Mouse (Mus musculus): ENCODE measurements around the gene G6pc. TPM values are rescaled to one million over a fixed set of nuclear protein-coding genes. Genes with fewer than 3 reads are reported as not detected.
"Not testable (repeated sequence)": the region's sequence is repeated elsewhere in the genome, so short reads cannot be mapped to it uniquely, and the experiment has no call there.

The G6pc gene
- polyA plus RNA-seq, 1 experiment from 2014 or later: not detected

GRCm38 (mm10) chr11:101330961-101331360, 36.4 kb upstream of the G6pc start:
- H3K27me3 ChIP-seq (ENCODE audit: control insufficient read depth, insufficient read depth, low read length); H3K27ac ChIP-seq (replicated peaks; ENCODE audit: low read depth, low read length); DNase-seq (ENCODE audit: low spot score); ATAC-seq (replicated peaks; ENCODE audit: insufficient number of reproducible peaks, low FRiP score, low TSS enrichment, low read depth); H3K9me3 ChIP-seq (replicated peaks; ENCODE audit: control insufficient read depth, low read length); H3K4me1 ChIP-seq (ENCODE audit: control insufficient read depth, insufficient read depth, low read length); H3K9ac ChIP-seq (replicated peaks; ENCODE audit: low read length); H3K4me2 ChIP-seq (ENCODE audit: low read depth, low read length); H3K4me3 ChIP-seq (ENCODE audit: low read depth, low read length); H3K36me3 ChIP-seq (replicated peaks; ENCODE audit: control insufficient read depth, insufficient read depth, low read depth, low read length): not testable (repeated sequence)
- 80% methylated on average over 6 of the region's 6 CpGs for WGBS

- H3K36me3 ChIP-seq (replicated peaks; ENCODE audit: control insufficient read depth, insufficient read depth, low read depth, low read length): no peaks in the 10 kb centered on the region
- ATAC-seq (replicated peaks; ENCODE audit: insufficient number of reproducible peaks, low FRiP score, low TSS enrichment, low read depth): no peak
- DNase-seq (ENCODE audit: low spot score): no peak
- 81% methylated on average over 3 of the region's 3 CpGs for WGBS
- no peak overlapping the region for H3K9ac ChIP-seq (replicated peaks; ENCODE audit: low read length)
- no peaks in the 10 kb centered on the region for H3K27me3 ChIP-seq (ENCODE audit: control insufficient read depth, insufficient read depth, low read length)
- no peak overlapping the region for H3K27ac ChIP-seq (replicated peaks; ENCODE audit: low read depth, low read length)
- no peaks in the 10 kb centered on the region for H3K9me3 ChIP-seq (replicated peaks; ENCODE audit: control insufficient read depth, low read length)
- 0 out of 2 replicates have a peak, but pooled peaks cover 2% of the 10 kb centered on the region for H3K4me1 ChIP-seq (ENCODE audit: control insufficient read depth, insufficient read depth, low read length)
- H3K4me2 ChIP-seq (ENCODE audit: low read depth, low read length): no peak overlapping the region
- H3K4me3 ChIP-seq (ENCODE audit: low read depth, low read length): no peak overlapping the region
These were observed 34.8 kb upstream of the G6pc start for GRCm38 (mm10) chr11:101332537-101332936.

- 0 out of 2 replicates have a peak, but pooled peaks cover 3% of the 10 kb centered on the region for H3K4me1 ChIP-seq (ENCODE audit: control insufficient read depth, insufficient read depth, low read length)
- H3K27ac ChIP-seq (replicated peaks; ENCODE audit: low read depth, low read length): no peak overlapping the region
- H3K36me3 ChIP-seq (replicated peaks; ENCODE audit: control insufficient read depth, insufficient read depth, low read depth, low read length): no peaks in the 10 kb centered on the region
- no peaks in the 10 kb centered on the region for H3K9me3 ChIP-seq (replicated peaks; ENCODE audit: control insufficient read depth, low read length)
- no peaks in the 10 kb centered on the region for H3K27me3 ChIP-seq (ENCODE audit: control insufficient read depth, insufficient read depth, low read length)
- DNase-seq (ENCODE audit: low spot score) (no peak), ATAC-seq (replicated peaks; ENCODE audit: insufficient number of reproducible peaks, low FRiP score, low TSS enrichment, low read depth) (no peak)
- H3K9ac ChIP-seq (replicated peaks; ENCODE audit: low read length): no peak overlapping the region
- H3K4me3 ChIP-seq (ENCODE audit: low read depth, low read length): no peak overlapping the region
- H3K4me2 ChIP-seq (ENCODE audit: low read depth, low read length): no peak overlapping the region
- 29% methylated on average over 10 of the region's 10 CpGs for WGBS
These were observed 33.3 kb upstream of the G6pc start for GRCm38 (mm10) chr11:101334023-101334422.

GRCm38 (mm10) chr11:101334516-101334915, 32.8 kb upstream of the G6pc start:
- 5% methylated on average over 5 of the region's 6 CpGs for WGBS
- no peaks in the 10 kb centered on the region for H3K36me3 ChIP-seq (replicated peaks; ENCODE audit: control insufficient read depth, insufficient read depth, low read depth, low read length)
- no peak overlapping the region for H3K4me2 ChIP-seq (ENCODE audit: low read depth, low read length)
- DNase-seq (ENCODE audit: low spot score): peak; percentile 40
- H3K4me1 ChIP-seq (ENCODE audit: control insufficient read depth, insufficient read depth, low read length): 0 out of 2 replicates have a peak, but pooled peaks cover 3% of the 10 kb centered on the region
- no peak overlapping the region for H3K27ac ChIP-seq (replicated peaks; ENCODE audit: low read depth, low read length)
- H3K4me3 ChIP-seq (ENCODE audit: low read depth, low read length): no peak overlapping the region
- no peaks in the 10 kb centered on the region for H3K27me3 ChIP-seq (ENCODE audit: control insufficient read depth, insufficient read depth, low read length)
- no peak for ATAC-seq (replicated peaks; ENCODE audit: insufficient number of reproducible peaks, low FRiP score, low TSS enrichment, low read depth)
- no peak overlapping the region for H3K9ac ChIP-seq (replicated peaks; ENCODE audit: low read length)
- H3K9me3 ChIP-seq (replicated peaks; ENCODE audit: control insufficient read depth, low read length): no peaks in the 10 kb centered on the region

GRCm38 (mm10) chr11:101335685-101336084, 31.7 kb upstream of the G6pc start:
- H3K27me3 ChIP-seq (ENCODE audit: control insufficient read depth, insufficient read depth, low read length): no peaks in the 10 kb centered on the region
- no peak overlapping the region for H3K4me3 ChIP-seq (ENCODE audit: low read depth, low read length)
- no peak overlapping the region for H3K27ac ChIP-seq (replicated peaks; ENCODE audit: low read depth, low read length)
- no peak overlapping the region for H3K4me2 ChIP-seq (ENCODE audit: low read depth, low read length)
- no peak for ATAC-seq (replicated peaks; ENCODE audit: insufficient number of reproducible peaks, low FRiP score, low TSS enrichment, low read depth)
- H3K9ac ChIP-seq (replicated peaks; ENCODE audit: low read length): no peak overlapping the region
- DNase-seq (ENCODE audit: low spot score): no peak
- 0 out of 2 replicates have a peak, but pooled peaks cover 3% of the 10 kb centered on the region for H3K4me1 ChIP-seq (ENCODE audit: control insufficient read depth, insufficient read depth, low read length)
- no peaks in the 10 kb centered on the region for H3K36me3 ChIP-seq (replicated peaks; ENCODE audit: control insufficient read depth, insufficient read depth, low read depth, low read length)
- no peaks in the 10 kb centered on the region for H3K9me3 ChIP-seq (replicated peaks; ENCODE audit: control insufficient read depth, low read length)
- 81% methylated on average over 9 of the region's 9 CpGs for WGBS

- Histone ChIP-seq H3K4me3 (ENCODE audit: low read depth, low read length) (peak overlapping the region; percentile 21), H3K27me3 (ENCODE audit: control insufficient read depth, insufficient read depth, low read length) (no peaks in the 10 kb centered on the region), H3K27ac (replicated peaks; ENCODE audit: low read depth, low read length) (peak overlapping the region; percentile 52), H3K4me1 (ENCODE audit: control insufficient read depth, insufficient read depth, low read length) (0 out of 2 replicates have a peak, but pooled peaks cover 3% of the 10 kb centered on the region), H3K9ac (replicated peaks; ENCODE audit: low read length) (peak overlapping the region; percentile 46), H3K4me2 (ENCODE audit: low read depth, low read length) (peak overlapping the region; percentile 54), H3K9me3 (replicated peaks; ENCODE audit: control insufficient read depth, low read length) (no peaks in the 10 kb centered on the region), H3K36me3 (replicated peaks; ENCODE audit: control insufficient read depth, insufficient read depth, low read depth, low read length) (no peaks in the 10 kb centered on the region)
- 0% methylated on average over 9 of the region's 9 CpGs for WGBS
- ATAC-seq (replicated peaks; ENCODE audit: insufficient number of reproducible peaks, low FRiP score, low TSS enrichment, low read depth) (peak; percentile 90), DNase-seq (ENCODE audit: low spot score) (peak; percentile 75)
These were observed 29.1 kb upstream of the G6pc start for GRCm38 (mm10) chr11:101338123-101338760.

GRCm38 (mm10) chr11:101347083-101347775, 20.1 kb upstream of the G6pc start:
- DNase-seq (ENCODE audit: low spot score): no peak
- H3K4me1 ChIP-seq (ENCODE audit: control insufficient read depth, insufficient read depth, low read length): no peaks in the 10 kb centered on the region
- H3K9me3 ChIP-seq (replicated peaks; ENCODE audit: control insufficient read depth, low read length): no peaks in the 10 kb centered on the region
- no peak overlapping the region for H3K4me2 ChIP-seq (ENCODE audit: low read depth, low read length)
- H3K27me3 ChIP-seq (ENCODE audit: control insufficient read depth, insufficient read depth, low read length): no peaks in the 10 kb centered on the region
- WGBS: 69% methylated on average over 10 of the region's 10 CpGs
- no peaks in the 10 kb centered on the region for H3K36me3 ChIP-seq (replicated peaks; ENCODE audit: control insufficient read depth, insufficient read depth, low read depth, low read length)
- ATAC-seq (replicated peaks; ENCODE audit: insufficient number of reproducible peaks, low FRiP score, low TSS enrichment, low read depth): no peak
- no peak overlapping the region for H3K9ac ChIP-seq (replicated peaks; ENCODE audit: low read length)
- H3K27ac ChIP-seq (replicated peaks; ENCODE audit: low read depth, low read length): no peak overlapping the region
- H3K4me3 ChIP-seq (ENCODE audit: low read depth, low read length): no peak overlapping the region

GRCm38 (mm10) chr11:101348774-101349173, 18.6 kb upstream of the G6pc start:
- no peak for DNase-seq (ENCODE audit: low spot score)
- H3K4me3 ChIP-seq (ENCODE audit: low read depth, low read length): no peak overlapping the region
- WGBS: 64% methylated on average over 7 of the region's 7 CpGs
- no peak overlapping the region for H3K27ac ChIP-seq (replicated peaks; ENCODE audit: low read depth, low read length)
- H3K4me1 ChIP-seq (ENCODE audit: control insufficient read depth, insufficient read depth, low read length): no peaks in the 10 kb centered on the region
- H3K4me2 ChIP-seq (ENCODE audit: low read depth, low read length): no peak overlapping the region
- no peak for ATAC-seq (replicated peaks; ENCODE audit: insufficient number of reproducible peaks, low FRiP score, low TSS enrichment, low read depth)
- H3K27me3 ChIP-seq (ENCODE audit: control insufficient read depth, insufficient read depth, low read length): no peaks in the 10 kb centered on the region
- H3K9me3 ChIP-seq (replicated peaks; ENCODE audit: control insufficient read depth, low read length): no peaks in the 10 kb centered on the region
- H3K36me3 ChIP-seq (replicated peaks; ENCODE audit: control insufficient read depth, insufficient read depth, low read depth, low read length): no peaks in the 10 kb centered on the region
- no peak overlapping the region for H3K9ac ChIP-seq (replicated peaks; ENCODE audit: low read length)

Measured in embryonic facial prominence, embryonic 11.5 days (tissue).